Mouse (Mus musculus): ENCODE data around the gene Cenpu.

GRCm38 (mm10) chr8:46552441-46552765, 575 bp downstream of the Cenpu start:
- TF ChIP-seq CTCF (IDR thresholded peaks at IDR 0.05; ENCODE audit: low read depth, low read length) (no peak), EP300 (IDR thresholded peaks at IDR 0.05; ENCODE audit: insufficient read depth, low read depth, low read length) (no peak)
